Mouse (Mus musculus): ENCODE measurements at regions not wholly inside any gene's neighbourhood (a gene's known extent, or its start where the extent isn't known, plus 50 kb on each side); places are given as distances from the start of the nearest gene placed in this dataset.

DNA sequence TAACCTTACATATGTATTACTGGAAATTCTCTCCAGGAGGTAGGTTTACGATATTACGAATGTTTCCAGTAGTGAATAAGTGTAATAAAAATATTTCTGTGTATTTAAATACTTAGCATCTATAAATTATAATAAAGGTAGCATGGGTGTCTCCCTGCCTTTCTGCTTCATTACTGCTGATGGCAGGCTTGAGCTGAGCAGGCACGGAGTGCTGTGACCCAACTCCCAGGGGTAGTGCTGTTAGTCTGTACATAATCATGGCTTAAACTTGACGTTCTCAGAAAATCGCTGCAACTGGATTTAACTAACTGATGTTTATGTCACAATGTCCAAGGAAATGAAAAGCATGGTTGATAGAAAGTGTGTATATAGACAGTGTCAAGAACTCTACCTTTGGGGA is 727.8 kb upstream of the Frg1 start:
- no peak for DNase-seq (ENCODE audit: low spot score in 2 of 2)

- no peak for DNase-seq (ENCODE audit: low spot score in 2 of 2)
Observed at GRCm38 (mm10) chr8:42144220-42144619, 727.3 kb upstream of the Frg1 start.

GRCm38 (mm10) chr8:42107582-42107981 is 690.7 kb upstream of the Frg1 start:
- no peak for DNase-seq (ENCODE audit: low spot score in 2 of 2)

GRCm38 (mm10) chr8:42069314-42069713 is 652.4 kb upstream of the Frg1 start:
- no peak for DNase-seq (ENCODE audit: low spot score in 2 of 2)

GRCm38 (mm10) chr8:42043526-42043925 is 626.7 kb upstream of the Frg1 start:
- no peak for DNase-seq (ENCODE audit: low spot score in 2 of 2)

DNA sequence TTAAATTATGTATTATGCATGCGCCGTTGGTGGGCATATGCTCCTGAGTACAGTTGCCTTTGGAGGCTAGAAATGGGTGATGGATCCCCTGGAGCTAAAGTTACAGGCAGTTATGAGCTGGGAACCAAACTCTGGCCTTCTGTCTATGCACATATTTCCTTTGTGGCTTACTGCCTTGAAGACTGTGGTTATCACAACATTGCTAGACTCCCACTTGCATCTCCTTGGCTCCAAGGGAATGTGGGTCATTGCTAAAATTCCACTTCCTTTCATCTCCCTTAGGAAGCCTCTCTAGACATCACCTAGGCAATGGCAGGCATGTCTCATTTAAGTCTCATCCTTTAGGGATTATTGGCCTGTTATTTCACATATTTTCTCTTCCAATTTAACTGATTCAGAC is 622.4 kb upstream of the Frg1 start:
- no peak for DNase-seq (ENCODE audit: low spot score in 2 of 2)

- DNase-seq (ENCODE audit: low spot score in 2 of 2), result no peak
Observed at GRCm38 (mm10) chr8:42026934-42027333, 610.1 kb upstream of the Frg1 start.

- DNase-seq (ENCODE audit: low spot score in 2 of 2), result no peak
Observed at GRCm38 (mm10) chr8:42017786-42018185, 600.9 kb upstream of the Frg1 start.

- no peak for DNase-seq (ENCODE audit: low spot score in 2 of 2)
Observed at GRCm38 (mm10) chr8:42003170-42003569, 586.3 kb upstream of the Frg1 start.

GRCm38 (mm10) chr8:41989040-41989501 is 572.2 kb upstream of the Frg1 start:
- DNase-seq (ENCODE audit: low spot score in 2 of 2), result no peak

GRCm38 (mm10) chr8:41988216-41988615 is 571.3 kb upstream of the Frg1 start:
- DNase-seq (ENCODE audit: low spot score in 2 of 2), result no peak

GRCm38 (mm10) chr8:41987417-41987816 is 570.5 kb upstream of the Frg1 start:
- DNase-seq (ENCODE audit: low spot score in 2 of 2), result no peak

DNA sequence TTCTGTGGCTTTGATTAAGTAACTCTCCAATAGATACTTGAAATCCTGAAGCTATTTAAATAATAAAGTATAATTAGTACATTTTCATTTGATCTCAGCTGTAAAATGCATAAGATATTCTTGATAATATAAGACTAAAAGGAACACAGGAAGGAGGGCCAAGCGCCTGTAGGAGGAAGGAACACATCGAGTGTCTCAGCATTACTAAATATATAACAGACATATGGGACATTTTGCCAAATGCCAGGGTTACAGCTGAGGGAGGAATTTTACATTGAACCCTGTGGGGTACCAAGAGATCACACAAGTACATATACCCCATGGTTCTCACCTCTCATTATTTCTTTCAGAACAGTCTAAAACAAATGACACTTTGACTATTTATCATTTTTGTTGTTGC is 555.5 kb upstream of the Frg1 start:
- DNase-seq (ENCODE audit: low spot score in 2 of 2), result no peak

- DNase-seq (ENCODE audit: low spot score in 2 of 2), result no peak
Observed at GRCm38 (mm10) chr8:41970536-41970935, 553.7 kb upstream of the Frg1 start.

GRCm38 (mm10) chr8:41969408-41969807 is 552.5 kb upstream of the Frg1 start:
- no peak for DNase-seq (ENCODE audit: low spot score in 2 of 2)

DNA sequence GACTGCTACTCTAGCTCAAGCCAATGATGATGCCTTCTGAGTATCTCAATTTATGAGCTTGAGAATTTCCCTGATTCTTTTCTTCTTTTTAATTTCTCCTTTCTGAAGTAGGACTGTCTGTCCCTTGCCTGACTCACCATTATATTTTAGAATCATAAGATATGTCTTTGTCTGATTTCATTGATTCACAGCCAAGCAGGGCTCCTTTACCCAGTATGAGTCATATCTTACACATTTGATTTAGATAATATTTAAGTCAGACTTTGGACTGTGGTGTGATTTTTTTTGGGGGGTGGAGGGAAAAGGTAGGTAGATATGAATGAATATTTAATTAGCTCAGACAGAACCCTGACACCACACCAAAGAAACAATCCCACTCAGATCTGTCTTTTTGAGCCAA is 547.2 kb upstream of the Frg1 start:
- no peak for DNase-seq (ENCODE audit: low spot score in 2 of 2)

- DNase-seq (ENCODE audit: low spot score in 2 of 2), result no peak
Observed at GRCm38 (mm10) chr8:41956878-41957277, 540.0 kb upstream of the Frg1 start.

- no peak for DNase-seq (ENCODE audit: low spot score in 2 of 2)
Observed at GRCm38 (mm10) chr8:41950736-41951135, 533.9 kb upstream of the Frg1 start.

DNA sequence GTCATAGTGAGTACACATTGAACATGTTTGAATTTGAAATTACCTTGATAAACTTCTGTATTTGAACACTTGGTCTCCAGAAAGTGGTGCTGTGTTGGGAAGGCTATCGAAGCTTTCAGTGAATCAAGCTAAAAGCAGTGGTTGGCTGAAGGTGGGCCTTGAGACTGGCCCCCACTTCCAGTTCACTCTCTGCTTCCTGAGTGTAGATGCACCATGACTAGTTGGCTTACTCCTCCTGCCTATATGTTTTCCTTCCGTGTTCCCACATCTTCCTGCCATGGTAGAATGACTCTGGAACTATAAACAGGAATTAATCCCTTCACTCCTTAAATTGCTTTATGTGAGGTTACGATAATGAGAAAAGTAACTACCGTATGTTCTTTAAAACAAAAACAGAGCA is 522.4 kb upstream of the Frg1 start:
- DNase-seq (ENCODE audit: low spot score in 2 of 2), result no peak

DNA sequence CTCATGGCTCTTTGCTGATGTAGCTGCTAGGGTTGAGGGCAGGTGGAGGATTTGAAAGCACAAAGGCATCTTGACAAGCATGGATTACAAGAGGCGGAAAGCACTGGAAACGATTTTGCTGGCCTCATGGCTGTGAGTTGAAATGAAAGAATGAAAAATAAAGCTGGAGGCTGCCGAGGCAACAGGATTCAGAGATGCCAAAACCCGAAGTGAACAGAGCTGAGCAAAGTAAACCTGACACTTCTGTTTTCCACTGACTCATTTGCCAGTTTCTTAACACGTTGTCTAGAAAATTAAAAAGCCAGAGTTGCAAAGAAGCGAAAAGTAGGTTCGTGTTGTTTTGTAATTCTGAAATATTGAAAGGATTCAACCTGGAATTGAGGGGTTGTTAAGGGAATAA is 504.2 kb upstream of the Frg1 start:
- DNase-seq (ENCODE audit: low spot score in 2 of 2), result no peak

GRCm38 (mm10) chr8:41920536-41920935 is 503.7 kb upstream of the Frg1 start:
- no peak for DNase-seq (ENCODE audit: low spot score in 2 of 2)

- DNase-seq (ENCODE audit: low spot score in 2 of 2), result no peak
Observed at GRCm38 (mm10) chr8:41878029-41878748, 461.3 kb upstream of the Frg1 start.

DNA sequence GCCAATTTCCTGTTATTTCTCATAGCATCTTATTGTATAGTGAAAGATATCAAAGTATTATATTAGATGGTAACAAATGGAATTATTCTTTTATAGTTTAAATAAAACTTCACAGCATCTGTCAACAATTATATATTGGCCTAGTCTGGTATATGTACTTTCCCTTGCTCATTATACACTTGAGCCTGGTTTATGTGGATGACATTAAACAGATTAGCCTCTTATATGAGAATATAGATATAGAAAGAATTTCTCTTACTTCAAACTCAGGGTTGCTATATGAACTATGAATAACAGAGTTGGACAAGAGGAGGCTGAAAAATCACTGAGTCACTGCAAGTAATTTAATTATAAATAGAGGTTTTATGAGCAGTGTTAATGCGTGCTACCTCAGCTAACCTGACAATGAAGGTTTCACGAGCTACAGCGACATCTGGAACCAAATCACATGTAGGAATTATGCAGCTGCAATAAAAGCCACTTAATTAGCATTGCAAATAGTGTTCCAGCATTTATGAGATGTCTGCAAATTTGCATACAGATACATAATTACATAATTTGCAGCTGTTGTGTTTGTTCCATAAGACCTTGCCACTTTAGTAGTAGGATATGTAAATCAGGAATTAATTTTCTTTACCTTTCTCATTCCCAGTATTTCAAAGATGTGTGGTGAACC is 452.9 kb upstream of the Frg1 start:
- no peak for DNase-seq (ENCODE audit: low spot score in 2 of 2)

GRCm38 (mm10) chr8:41860918-41861317 is 444.0 kb upstream of the Frg1 start:
- no peak for DNase-seq (ENCODE audit: low spot score in 2 of 2)
